Mouse (Mus musculus) layer of hippocampus, adult 2 months (tissue): ENCODE data around the gene Eri2. TPM values are rescaled to one million over a fixed set of nuclear protein-coding genes. Genes with fewer than 3 reads are reported as not detected.

Source experiments
- DNase-seq, 2 experiments: peaks; one replicate each; pipeline ENCODE4 v3.0.0; 2022; ENCODE audit warnings: low spot score in 2 of 2
- H3K27ac ChIP-seq: fragments of 200-600 bp; 2 replicates; pipeline ENCODE4 v1.8.1; 2022
- H3K4me3 ChIP-seq: fragments of 200-600 bp; 2 replicates; pipeline ENCODE4 v1.8.1; 2022; ENCODE audit warnings: mild to moderate bottlenecking
- CTCF ChIP-seq: fragments of 200-600 bp; conservative IDR thresholded peaks from 2 replicates; pipeline ENCODE4 v1.8.1; 2022; ENCODE audit warnings: antibody characterized with exemption, mild to moderate bottlenecking, moderate library complexity
- total RNA-seq, 2 experiments: library from RNA; stranded (reverse); gene quantifications; 2 replicates each; pipeline ENCODE4 v1.2.3; 2021

The Eri2 gene
- total RNA-seq, 2 experiments from 2014 or later, result 9.0 to 9.3 TPM

- TF ChIP-seq CTCF, result peak; percentile 85
- Histone ChIP-seq H3K4me3 (peak within 1 kb of the TSS; percentile 99), H3K27ac (peak within 1 kb of the TSS; percentile 93)
- DNase-seq, result peak; percentile 92 to 95
These were observed 73.5 kb downstream of the Eri2 start, which contains the start of gene Thumpd1 for GRCm38 (mm10) chr7:119720253-119720946. TSS of gene Thumpd1 (minus strand) at chr7:119720798.

Other genes with a start within 250 kb of the Eri2 start
- gene Acsm2, start 239.7 kb downstream of the Eri2 start, total RNA-seq, result not detected
- gene Acsm1, start 187.0 kb downstream of the Eri2 start, total RNA-seq, result not detected
- not detected for gene Acsm4, start 104.0 kb downstream of the Eri2 start, total RNA-seq
- gene Thumpd1, start 73.3 kb downstream of the Eri2 start, total RNA-seq, result 10 to 100 TPM; 44.9 to 49.2 TPM
- gene Acsm3, start 33.1 kb downstream of the Eri2 start, total RNA-seq, result under 1 TPM in 1 of 2 experiments, not detected in 1; 0.12 TPM
- 1 to 10 TPM; 1.7 to 2.2 TPM for gene Rexo5, start 52 bp downstream of the Eri2 start, total RNA-seq
- gene Lyrm1, start 101.8 kb upstream of the Eri2 start, total RNA-seq, result 10 to 100 TPM in 1 of 2 experiments, 1 to 10 TPM in 1; 9.8 to 10.8 TPM
- 10 to 100 TPM; 22.3 TPM for gene Dcun1d3, start 102.2 kb upstream of the Eri2 start, total RNA-seq